Mouse (Mus musculus) brain, embryonic 14.5 days (tissue): ENCODE measurements around the gene Gm2974. TPM values are rescaled to one million over a fixed set of nuclear protein-coding genes. Genes with fewer than 3 reads are reported as not detected.
A peak's percentile ranks its signal among the peaks of the same experiment; 100 is the strongest.
"Not testable (repeated sequence)": the region's sequence is repeated elsewhere in the genome, so short reads cannot be mapped to it uniquely, and the experiment has no call there.

Experiments used
- DNase-seq: peaks from one replicate; pipeline ENCODE4 v3.0.0-alpha.2; 2011; ENCODE audit warnings: low read depth
- polyA plus RNA-seq: library from polyadenylated mRNA; depleted of rRNA; stranded (reverse); fragments of >200 nt; gene quantifications from 2 replicates; pipeline ENCODE4 v1.2.3, GENCODE M21; 2012; rRNA removed

The Gm2974 gene
- polyA plus RNA-seq, result 6.8 and 7.8 TPM in 2 replicates

GRCm38 (mm10) chr14:4182491-4183210 lies at the start of gene Gm2974:
Gm2974 (plus strand) TSS chr14:4182576.
- peak; percentile 15 for DNase-seq

GRCm38 (mm10) chr14:4141646-4142045 lies 40.7 kb upstream of the Gm2974 start:
- DNase-seq, result not testable (repeated sequence)

- not testable (repeated sequence) for DNase-seq
These were observed 17.6 kb upstream of the Gm2974 start, which contains the start of gene Gm3127 for GRCm38 (mm10) chr14:4164730-4165129. Gm3127 (plus strand) TSS chr14:4165030.

GRCm38 (mm10) chr14:4182030-4182429 lies 346 bp upstream of the Gm2974 start:
- DNase-seq, result peak; percentile 13

GRCm38 (mm10) chr14:4183375-4183774 lies 999 bp downstream of the Gm2974 start:
- not testable (repeated sequence) for DNase-seq

GRCm38 (mm10) chr14:4249331-4249730 lies 67.0 kb downstream of the Gm2974 start, which contains the start of gene Gm3138:
Gm3138 (plus strand) TSS chr14:4249631.
- not testable (repeated sequence) for DNase-seq

Other genes starting within 250 kb of the Gm2974 start
- gene Gm3095, start 219.0 kb upstream of the Gm2974 start, polyA plus RNA-seq, result 0.93 and 1.7 TPM in 2 replicates
- gene Gm3099, start 184.2 kb upstream of the Gm2974 start, polyA plus RNA-seq, result not detected in 2 replicates
- gene Gm5796, start 158.6 kb upstream of the Gm2974 start, polyA plus RNA-seq, result 5.6 and 6.0 TPM in 2 replicates
- not detected in 2 replicates for gene Gm3115, start 98.5 kb upstream of the Gm2974 start, polyA plus RNA-seq
- 5.7 and 7.1 TPM in 2 replicates for gene Gm8108, start 72.0 kb upstream of the Gm2974 start, polyA plus RNA-seq
- not detected in 2 replicates for gene Gm3127, start 17.5 kb upstream of the Gm2974 start, polyA plus RNA-seq
- not detected in 2 replicates for gene Gm3138, start 67.1 kb downstream of the Gm2974 start, polyA plus RNA-seq
- not detected in 2 replicates for gene Gm3149, start 134.7 kb downstream of the Gm2974 start, polyA plus RNA-seq
- 3.7 and 4.9 TPM in 2 replicates for gene 2610042L04Rik, start 152.2 kb downstream of the Gm2974 start, polyA plus RNA-seq
- gene Gm3159, start 214.9 kb downstream of the Gm2974 start, polyA plus RNA-seq, result not detected in 2 replicates
- 4.5 TPM in 2 replicates for gene Gm3164, start 232.9 kb downstream of the Gm2974 start, polyA plus RNA-seq
- 4.9 and 6.0 TPM in 2 replicates for gene Gm3173, start 248.4 kb downstream of the Gm2974 start, polyA plus RNA-seq